Mouse (Mus musculus) hindbrain, postnatal 0 days (tissue): ENCODE measurements at regions not wholly inside any gene's neighbourhood (a gene's known extent, or its start where the extent isn't known, plus 50 kb on each side); places are given as distances from the start of the nearest gene placed in this dataset.
"Not testable (repeated sequence)": the region's sequence is repeated elsewhere in the genome, so short reads cannot be mapped to it uniquely, and the experiment has no call there.

ENCODE experiments used
- ATAC-seq: fragments of 200-750 bp; cut with Nextera tagmentation; 2 replicates; pipeline ENCODE4 v1.8.0; 2017; ENCODE audit warnings: mild to moderate bottlenecking, moderate TSS enrichment, moderate library complexity
- DNase-seq: peaks from one replicate; pipeline ENCODE4 v3.0.0-alpha.2; 2015; ENCODE audit warnings: low spot score
- H3K27ac ChIP-seq: fragments of 300-500 bp; sonication (generic); 2 replicates; pipeline ENCODE4 v1.5.1; 2014; ENCODE audit warnings: mild to moderate bottlenecking
- H3K27me3 ChIP-seq: fragments of 300-500 bp; sonication (generic); 2 replicates; pipeline ENCODE4 v1.6.1; 2014; ENCODE audit warnings: low read length, mixed read lengths; ENCODE audit not compliant: insufficient read depth
- H3K36me3 ChIP-seq: fragments of 300-500 bp; sonication (generic); 2 replicates; pipeline ENCODE4 v1.6.1; 2014; ENCODE audit warnings: low read length, mixed read lengths; ENCODE audit not compliant: insufficient read depth
- H3K4me1 ChIP-seq: fragments of 300-500 bp; sonication (generic); 2 replicates; pipeline ENCODE4 v1.6.1; 2014; ENCODE audit warnings: antibody characterized with exemption, low read length, mixed read lengths; ENCODE audit not compliant: insufficient read depth
- H3K4me2 ChIP-seq: fragments of 300-500 bp; sonication (generic); 2 replicates; pipeline ENCODE4 v1.6.1; 2014; ENCODE audit warnings: low read depth, mild to moderate bottlenecking, low read length, moderate library complexity, mixed read lengths
- H3K4me3 ChIP-seq: fragments of 300-500 bp; sonication (generic); 2 replicates; pipeline ENCODE4 v1.5.1; 2014; ENCODE audit warnings: low read length
- H3K9ac ChIP-seq: fragments of 300-500 bp; sonication (generic); replicated peaks from 2 replicates; pipeline ENCODE4 v1.6.1; 2014; ENCODE audit warnings: mild to moderate bottlenecking, low read length, moderate library complexity, mixed read lengths
- H3K9me3 ChIP-seq: fragments of 300-500 bp; sonication (generic); 2 replicates; pipeline ENCODE4 v1.6.1; 2016; ENCODE audit warnings: low read length, mixed read lengths
- CTCF ChIP-seq: IDR thresholded peaks from 2 replicates; pipeline ENCODE4 v1.5.1; 2016; ENCODE audit warnings: antibody characterized with exemption, control low read depth, low read depth
- WGBS: fragments of 180-500 bp; shearing (Covaris S2); extraction: QIAGEN DNeasy Blood & Tissue Kit; methylation state at CpG from one replicate; pipeline ENCODE4 v1.1.7; 2014; 5-methylcytosine and 5-hydroxymethylcytosine counted together

GRCm38 (mm10) chr10:10185298-10185883 lies 284.5 kb upstream of the Stxbp5 start:
- DNase-seq, result no peak
- WGBS, result 88% methylated on average over 8 of the region's 8 CpGs
- no peak for ATAC-seq
- no peaks in the 10 kb centered on the region for H3K27me3 ChIP-seq
- H3K4me1 ChIP-seq, result no peaks in the 10 kb centered on the region
- TF ChIP-seq CTCF, result no peak
- H3K4me3 ChIP-seq, result no peak overlapping the region
- H3K27ac ChIP-seq, result no peak overlapping the region
- H3K9me3 ChIP-seq, result no peaks in the 10 kb centered on the region
- no peaks in the 10 kb centered on the region for H3K36me3 ChIP-seq
- H3K4me2 ChIP-seq, result no peak overlapping the region
- no peak overlapping the region for H3K9ac ChIP-seq

DNA sequence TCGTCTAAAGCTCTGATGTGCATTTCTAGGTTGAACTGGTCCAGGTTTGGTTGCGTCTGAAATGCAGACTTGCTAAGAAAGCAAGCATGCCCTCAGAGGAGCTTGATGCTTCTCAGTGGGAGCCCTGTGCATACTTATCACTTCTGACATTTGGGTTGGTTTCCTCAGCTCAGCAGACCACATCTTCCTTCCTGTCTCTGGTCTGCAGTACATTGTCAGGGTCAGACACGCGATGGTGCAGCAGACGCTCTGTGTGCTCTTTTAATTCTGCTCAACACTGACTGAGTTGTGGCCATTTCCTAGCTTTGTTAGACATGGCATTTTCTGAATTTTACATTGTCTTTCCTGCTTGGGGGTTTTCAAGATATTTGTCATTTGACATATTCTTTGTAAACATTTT lies 283.5 kb upstream of the Stxbp5 start:
- H3K4me2 ChIP-seq, result no peak overlapping the region
- H3K4me1 ChIP-seq, result no peaks in the 10 kb centered on the region
- no peak for TF ChIP-seq CTCF
- no peak overlapping the region for H3K27ac ChIP-seq
- no peak overlapping the region for H3K9ac ChIP-seq
- no peaks in the 10 kb centered on the region for H3K9me3 ChIP-seq
- no peaks in the 10 kb centered on the region for H3K27me3 ChIP-seq
- no peak overlapping the region for H3K4me3 ChIP-seq
- H3K36me3 ChIP-seq, result no peaks in the 10 kb centered on the region
- ATAC-seq (no peak), DNase-seq (no peak)
- 56% methylated on average over 5 of the region's 5 CpGs for WGBS

DNA sequence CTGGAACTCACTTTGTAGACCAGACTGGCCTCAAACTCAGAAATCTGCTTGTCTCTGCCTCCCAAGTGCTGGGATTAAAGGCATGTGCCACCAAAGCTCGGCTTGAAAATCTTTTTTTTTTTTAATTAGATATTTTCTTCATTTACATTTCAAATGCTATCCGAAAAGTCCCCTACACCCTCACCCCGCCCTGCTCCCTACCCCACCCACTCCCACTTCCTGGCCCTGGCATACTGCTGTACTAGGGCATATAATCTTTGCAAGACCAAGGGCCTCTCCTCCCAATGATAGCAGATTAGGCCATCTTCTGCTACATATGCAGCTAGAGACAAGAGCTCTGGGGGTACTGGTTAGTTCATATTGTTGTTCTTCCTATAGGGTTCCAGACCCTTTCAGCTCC lies 276.2 kb upstream of the Stxbp5 start:
- H3K4me1 ChIP-seq, H3K9ac ChIP-seq, H3K27me3 ChIP-seq, H3K27ac ChIP-seq, DNase-seq, ATAC-seq, H3K9me3 ChIP-seq, H3K4me3 ChIP-seq, H3K4me2 ChIP-seq, H3K36me3 ChIP-seq: not testable (repeated sequence)
- 87% methylated on average over 3 of the region's 3 CpGs for WGBS
